Mouse (Mus musculus) embryonic facial prominence, embryonic 10.5 days (tissue): Measurements from ENCODE around the gene Macf1. TPM values are rescaled to one million over a fixed set of nuclear protein-coding genes. Genes with fewer than 3 reads are reported as not detected.

ENCODE experiments used
- DNase-seq: peaks from one replicate; pipeline ENCODE4 v3.0.0-alpha.2; 2017; ENCODE audit warnings: low spot score
- H3K27ac ChIP-seq: fragments of 300-500 bp; sonication (generic); replicated peaks from 2 replicates; pipeline ENCODE4 v1.5.1; 2016; ENCODE audit warnings: mild to moderate bottlenecking
- H3K27me3 ChIP-seq: fragments of 300-500 bp; sonication (generic); replicated peaks from 2 replicates; pipeline ENCODE4 v1.6.1; 2016; ENCODE audit warnings: low read depth, mild to moderate bottlenecking; ENCODE audit not compliant: poor library complexity, severe bottlenecking
- H3K36me3 ChIP-seq: fragments of 300-500 bp; sonication (generic); replicated peaks from 2 replicates; pipeline ENCODE4 v1.6.1; 2016; ENCODE audit warnings: mild to moderate bottlenecking, moderate library complexity
- H3K4me1 ChIP-seq: fragments of 300-500 bp; sonication (generic); 2 replicates; pipeline ENCODE4 v1.6.1; 2016
- H3K4me3 ChIP-seq: fragments of 300-500 bp; sonication (generic); 2 replicates; pipeline ENCODE4 v1.5.1; 2016; ENCODE audit warnings: mild to moderate bottlenecking, moderate library complexity
- H3K9me3 ChIP-seq: fragments of 300-500 bp; sonication (generic); 2 replicates; pipeline ENCODE4 v1.6.1; 2016; ENCODE audit warnings: mild to moderate bottlenecking
- WGBS: fragments of 180-500 bp; shearing (Covaris S2); methylation state at CpG from one replicate; pipeline ENCODE4 v1.1.7; 2016; 5-methylcytosine and 5-hydroxymethylcytosine counted together
- polyA plus RNA-seq: library from polyadenylated mRNA; unstranded; fragments of >200 nt; fragmentation: Nextera tagmentation; extraction: Ambion mirVana; gene quantifications from 2 replicates; pipeline ENCODE4 v1.2.1, GENCODE M21; 2016

The Macf1 gene
- polyA plus RNA-seq, 1 experiment from 2014 or later: 47.4 TPM

- WGBS: 67% methylated on average over 1 of the region's 1 CpGs
These were observed 78.9 kb downstream of the Macf1 start for GRCm38 (mm10) chr4:123605309-123605708.

DNA sequence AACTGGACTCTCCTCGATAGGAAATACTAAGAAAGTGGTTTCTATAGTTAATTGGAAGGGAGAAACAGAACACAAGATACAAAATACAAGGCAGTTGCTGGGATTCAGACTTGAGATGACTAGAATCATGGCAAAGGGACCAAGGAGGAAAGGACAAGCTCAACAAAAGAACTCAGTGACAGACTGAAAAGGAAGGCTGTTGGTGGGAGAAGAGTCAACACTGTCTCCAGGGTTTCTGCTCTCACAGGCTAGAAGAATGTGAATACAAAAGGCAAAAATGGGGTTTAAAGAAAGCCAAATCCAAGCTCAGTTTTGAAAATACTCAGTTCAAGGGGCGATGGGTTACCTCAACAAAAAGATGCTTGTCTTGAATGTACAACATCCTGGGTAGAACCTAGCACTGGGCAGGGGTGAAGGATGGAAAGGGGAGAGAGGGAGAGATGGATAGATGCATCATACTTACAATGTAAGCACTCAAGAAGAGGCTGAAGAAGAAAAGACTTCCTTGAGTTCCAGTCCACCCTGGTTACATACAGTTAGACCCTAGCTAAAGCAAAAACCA is 81.4 kb downstream of the Macf1 start:
- no peak overlapping the region for H3K4me3 ChIP-seq
- peaks cover 6% of the 10 kb centered on the region for H3K4me1 ChIP-seq
- H3K27ac ChIP-seq: no peak overlapping the region
- 79% methylated on average over 2 of the region's 2 CpGs for WGBS
- no peaks in the 10 kb centered on the region for H3K27me3 ChIP-seq
- H3K36me3 ChIP-seq: 0 out of 2 replicates have a peak, but pooled peaks cover 8% of the 10 kb centered on the region
- peaks cover 5% of the 10 kb centered on the region; the same call in 1 of the 2 replicates for H3K9me3 ChIP-seq
- no peak for DNase-seq

More at GRCm38 (mm10) chr4:123605309-123605708, 78.9 kb downstream of the Macf1 start:
- Histone ChIP-seq H3K4me3 (no peak overlapping the region), H3K36me3 (peaks cover 14% of the 10 kb centered on the region; the same call in 1 of the 2 replicates), H3K27me3 (no peaks in the 10 kb centered on the region), H3K4me1 (no peaks in the 10 kb centered on the region), H3K27ac (no peak overlapping the region), H3K9me3 (peaks cover 5% of the 10 kb centered on the region; the same call in 1 of the 2 replicates)
- DNase-seq: no peak

GRCm38 (mm10) chr4:123601036-123601435 is 83.1 kb downstream of the Macf1 start:
- 0 out of 2 replicates have a peak, but pooled peaks cover 3% of the 10 kb centered on the region for H3K36me3 ChIP-seq
- no peaks in the 10 kb centered on the region for H3K9me3 ChIP-seq
- H3K4me3 ChIP-seq: no peak overlapping the region
- whole genome bisulfite sequencing: 83% methylated on average over 1 of the region's 1 CpGs
- H3K4me1 ChIP-seq: peaks cover 6% of the 10 kb centered on the region
- H3K27ac ChIP-seq: no peak overlapping the region
- no peak for DNase-seq
- H3K27me3 ChIP-seq: no peaks in the 10 kb centered on the region

GRCm38 (mm10) chr4:123598519-123599228 is 85.5 kb downstream of the Macf1 start:
- H3K27ac ChIP-seq: no peak overlapping the region
- H3K27me3 ChIP-seq: no peaks in the 10 kb centered on the region
- no peak overlapping the region for H3K4me3 ChIP-seq
- 0 out of 2 replicates have a peak, but pooled peaks cover 3% of the 10 kb centered on the region for H3K36me3 ChIP-seq
- no peak for DNase-seq
- WGBS: 84% methylated on average over 11 of the region's 11 CpGs
- no peaks in the 10 kb centered on the region for H3K9me3 ChIP-seq
- H3K4me1 ChIP-seq: peaks cover 23% of the 10 kb centered on the region

- Histone ChIP-seq H3K9me3 (no peaks in the 10 kb centered on the region), H3K27ac (no peak overlapping the region; the same call in 1 of the 2 replicates), H3K4me3 (no peak overlapping the region), H3K27me3 (no peaks in the 10 kb centered on the region), H3K4me1 (peaks cover 43% of the 10 kb centered on the region), H3K36me3 (no peaks in the 10 kb centered on the region)
- 68% methylated on average over 5 of the region's 5 CpGs for WGBS
- no peak for DNase-seq
These were observed 89.8 kb downstream of the Macf1 start for GRCm38 (mm10) chr4:123594381-123594806.

- H3K27me3 ChIP-seq: no peaks in the 10 kb centered on the region
- peaks cover 50% of the 10 kb centered on the region for H3K4me1 ChIP-seq
- H3K36me3 ChIP-seq: no peaks in the 10 kb centered on the region
- H3K9me3 ChIP-seq: no peaks in the 10 kb centered on the region
- no peak for DNase-seq
- peak overlapping the region; percentile 54; the same call in 1 of the 2 replicates for H3K27ac ChIP-seq
- no peak overlapping the region for H3K4me3 ChIP-seq
- WGBS: 43% methylated on average over 3 of the region's 3 CpGs
These were observed 90.5 kb downstream of the Macf1 start for GRCm38 (mm10) chr4:123593664-123594063.

- no peaks in the 10 kb centered on the region for H3K36me3 ChIP-seq
- no peak for DNase-seq
- H3K27me3 ChIP-seq: no peaks in the 10 kb centered on the region
- no peak overlapping the region for H3K27ac ChIP-seq
- WGBS: 85% methylated on average over 5 of the region's 5 CpGs
- H3K4me1 ChIP-seq: peaks cover 51% of the 10 kb centered on the region
- no peaks in the 10 kb centered on the region for H3K9me3 ChIP-seq
- H3K4me3 ChIP-seq: no peak overlapping the region
These were observed 92.1 kb downstream of the Macf1 start for GRCm38 (mm10) chr4:123592046-123592445.

- WGBS: 63% methylated on average over 4 of the region's 4 CpGs
- Histone ChIP-seq H3K27ac (no peak overlapping the region), H3K4me1 (peaks cover 51% of the 10 kb centered on the region), H3K4me3 (no peak overlapping the region), H3K36me3 (no peaks in the 10 kb centered on the region), H3K27me3 (no peaks in the 10 kb centered on the region), H3K9me3 (no peaks in the 10 kb centered on the region)
- no peak for DNase-seq
These were observed 93.0 kb downstream of the Macf1 start for GRCm38 (mm10) chr4:123591026-123591635.

DNA sequence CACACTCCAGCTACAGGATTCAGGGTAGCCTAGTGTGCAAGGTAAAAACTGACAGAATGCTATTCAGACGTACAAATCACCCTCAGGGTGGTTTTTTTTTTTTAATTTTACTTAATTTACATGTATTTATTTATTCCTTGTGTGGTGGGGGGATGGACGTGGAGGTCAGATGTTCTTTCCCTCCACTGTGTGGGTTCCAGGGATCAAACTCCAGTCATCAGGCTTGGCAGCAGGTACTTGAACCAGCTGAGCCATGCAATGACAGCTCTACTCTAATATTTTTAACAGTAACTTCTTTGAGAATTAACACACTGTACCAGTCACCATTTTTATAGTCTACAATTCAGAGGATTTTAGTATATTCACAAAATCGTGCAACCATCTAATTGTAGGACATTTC is 94.7 kb downstream of the Macf1 start:
- DNase-seq: no peak
- Histone ChIP-seq H3K27ac (no peak overlapping the region), H3K4me1 (peaks cover 48% of the 10 kb centered on the region), H3K36me3 (no peaks in the 10 kb centered on the region), H3K9me3 (no peaks in the 10 kb centered on the region), H3K4me3 (no peak overlapping the region), H3K27me3 (no peaks in the 10 kb centered on the region)
- 64% methylated on average over 3 of the region's 3 CpGs for WGBS

GRCm38 (mm10) chr4:123588353-123589301 is 95.5 kb downstream of the Macf1 start:
- peaks cover 43% of the 10 kb centered on the region for H3K4me1 ChIP-seq
- WGBS: 36% methylated on average over 7 of the region's 7 CpGs
- no peak overlapping the region for H3K27ac ChIP-seq
- DNase-seq: no peak
- no peaks in the 10 kb centered on the region for H3K36me3 ChIP-seq
- H3K4me3 ChIP-seq: no peak overlapping the region
- H3K27me3 ChIP-seq: no peaks in the 10 kb centered on the region
- H3K9me3 ChIP-seq: no peaks in the 10 kb centered on the region

DNA sequence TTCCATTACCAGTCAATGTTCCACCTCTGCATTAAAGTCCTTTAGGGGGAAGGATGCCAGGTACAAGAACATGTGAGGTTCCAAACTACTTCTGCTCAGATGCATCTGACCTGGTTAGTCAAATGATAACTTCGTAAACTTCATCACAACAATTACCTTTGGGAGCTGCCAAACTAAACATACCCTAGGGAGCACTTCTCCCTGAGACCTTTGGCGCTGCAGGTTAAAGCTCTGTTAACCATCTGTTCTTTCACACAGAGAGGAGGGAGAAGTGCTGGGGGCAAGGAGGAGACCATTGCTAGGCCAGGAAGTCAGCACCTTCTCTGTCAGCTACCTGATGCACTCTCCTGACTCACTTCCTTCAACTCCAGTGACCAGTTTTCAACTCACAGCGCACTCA is 96.5 kb downstream of the Macf1 start:
- Histone ChIP-seq H3K4me1 (peaks cover 36% of the 10 kb centered on the region), H3K4me3 (no peak overlapping the region), H3K27me3 (no peaks in the 10 kb centered on the region), H3K27ac (no peak overlapping the region), H3K36me3 (no peaks in the 10 kb centered on the region), H3K9me3 (no peaks in the 10 kb centered on the region)
- WGBS: 87% methylated on average over 3 of the region's 3 CpGs
- DNase-seq: no peak

DNA sequence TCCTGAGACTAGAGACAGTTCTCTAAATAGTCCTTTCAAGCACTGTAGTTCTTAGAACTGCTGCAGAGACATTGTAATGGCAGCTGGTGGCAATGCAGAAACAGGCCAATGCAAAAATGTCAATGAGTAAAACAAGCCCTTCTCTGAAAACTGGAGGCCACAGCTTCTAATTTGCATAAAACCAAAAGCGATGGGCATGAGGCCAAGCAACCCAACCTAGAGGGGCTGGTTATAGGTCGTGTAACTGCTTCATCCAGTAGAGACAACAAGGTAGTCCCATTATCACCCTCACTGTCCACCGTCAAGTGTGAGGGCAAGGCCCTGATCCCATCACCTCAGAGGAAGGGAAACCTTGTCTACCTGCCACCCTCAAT is 99.5 kb downstream of the Macf1 start:
- H3K9me3 ChIP-seq: no peaks in the 10 kb centered on the region
- H3K27ac ChIP-seq: no peak overlapping the region
- DNase-seq: no peak
- H3K4me1 ChIP-seq: peaks cover 34% of the 10 kb centered on the region
- no peaks in the 10 kb centered on the region for H3K27me3 ChIP-seq
- WGBS: 63% methylated on average over 3 of the region's 3 CpGs
- no peak overlapping the region for H3K4me3 ChIP-seq
- no peaks in the 10 kb centered on the region for H3K36me3 ChIP-seq
